Mouse (Mus musculus) CH12.LX (cell line): ENCODE results near the gene Ttc25.

Experiments
- CHD2 ChIP-seq: IDR thresholded peaks from 2 replicates; pipeline ENCODE4 v1.6.1; 2011; ENCODE audit warnings: low read length, improper control_type of control experiment
- CTCF ChIP-seq, 2 experiments: IDR thresholded peaks in 1 of 2; conservative IDR thresholded peaks in 1 of 2; 2 replicates each; pipeline ENCODE4 v1.5.1; 2011 to 2012; ENCODE audit warnings: low read depth in 2 of 2, low read length in 2 of 2, improper control_type of control experiment in 1 of 2, inconsistent platforms in 1 of 2, mild to moderate bottlenecking in 1 of 2, moderate library complexity in 1 of 2

GRCm38 (mm10) chr11:100585148-100585547, 39.7 kb downstream of the Ttc25 start:
- no peak for TF ChIP-seq CHD2
- no peak for TF ChIP-seq CTCF (conservative IDR thresholded peaks at IDR 0.05 in 1 of 2, IDR thresholded peaks at IDR 0.05 in 1 of 2; ENCODE audit: low read depth in 2 of 2, low read length in 2 of 2)
